Mouse (Mus musculus) cerebellum, adult 2 months (tissue): ENCODE measurements at regions not wholly inside any gene's neighbourhood (a gene's known extent, or its start where the extent isn't known, plus 50 kb on each side); places are given as distances from the start of the nearest gene placed in this dataset.

Experiments
- DNase-seq, 2 experiments: peaks; one replicate each; pipeline ENCODE4 v3.0.0; 2021
- H3K27ac ChIP-seq: fragments of 200-500 bp; 2 replicates; pipeline ENCODE4 v1.5.1; 2012; ENCODE audit warnings: low read length, control low read depth, inconsistent platforms; ENCODE audit not compliant: insufficient read depth
- H3K27me3 ChIP-seq: fragments of 200-500 bp; 2 replicates; pipeline ENCODE4 v1.6.1; 2012; ENCODE audit warnings: inconsistent platforms, mild to moderate bottlenecking, low read length, moderate library complexity; ENCODE audit not compliant: control insufficient read depth, insufficient read depth
- H3K4me1 ChIP-seq: fragments of 200-500 bp; 2 replicates; pipeline ENCODE4 v1.6.1; 2011; ENCODE audit warnings: low read length; ENCODE audit not compliant: control insufficient read depth, insufficient read depth
- H3K4me3 ChIP-seq: fragments of 200-500 bp; replicated peaks from 2 replicates; pipeline ENCODE3; 2011; ENCODE audit warnings: mild to moderate bottlenecking, low read depth, low read length, control low read depth; ENCODE audit not compliant: insufficient read depth
- CTCF ChIP-seq: fragments of 200-500 bp; IDR thresholded peaks from 2 replicates; pipeline ENCODE4 v1.5.1; 2011; ENCODE audit warnings: low read depth, mild to moderate bottlenecking, control low read depth, low read length, moderate library complexity, borderline replicate concordance; ENCODE audit not compliant: insufficient read depth
- POLR2A ChIP-seq: fragments of 200-500 bp; IDR thresholded peaks from 2 replicates; pipeline ENCODE4 v1.6.1; 2011; ENCODE audit warnings: low read length, control low read depth, borderline replicate concordance; ENCODE audit not compliant: insufficient read depth
- WGBS: fragments of 180-500 bp; shearing (Covaris S2); methylation state at CpG from one replicate; pipeline ENCODE4 v1.1.7; 2018; 5-methylcytosine and 5-hydroxymethylcytosine counted together

DNA sequence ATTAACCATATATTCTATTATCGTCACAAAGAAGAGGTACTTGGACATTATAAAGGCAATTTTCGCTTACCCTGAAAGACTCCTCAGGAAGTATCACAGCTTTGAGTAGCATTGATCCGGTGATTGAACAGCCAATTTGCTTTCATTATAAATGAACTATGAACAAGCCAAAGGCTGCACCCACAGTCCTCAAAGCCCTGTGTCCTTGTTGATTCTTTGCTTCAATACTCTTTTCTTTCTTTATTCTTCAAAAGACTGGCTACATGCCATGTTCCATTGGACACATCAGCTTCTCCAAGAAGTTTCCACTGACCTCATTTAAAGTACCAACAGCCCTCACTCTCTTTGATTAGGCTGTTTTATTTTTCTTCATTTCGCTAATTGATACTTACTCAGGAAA, 144.1 kb upstream of the Grm3 start:
- no peak for DNase-seq
- TF ChIP-seq POLR2A (no peak), CTCF (no peak)

DNA sequence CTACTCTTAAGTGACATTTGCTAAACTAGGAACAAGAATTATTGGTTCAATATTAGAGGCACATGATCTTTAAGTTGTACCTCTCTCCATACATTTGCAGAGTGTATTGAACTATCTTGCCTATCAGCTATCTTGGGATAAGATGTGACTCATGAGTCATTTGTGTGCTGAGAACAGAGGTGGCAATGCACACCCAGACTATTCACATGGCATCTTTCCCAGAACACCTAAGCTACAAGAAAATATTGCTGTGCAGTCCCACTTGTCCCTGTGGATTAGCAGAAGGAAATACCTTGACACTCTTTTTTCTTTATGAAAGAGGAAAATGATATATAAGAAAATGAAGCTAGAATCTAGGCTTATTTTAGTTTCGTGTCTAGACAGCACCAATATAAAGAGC, 104.8 kb upstream of the Grm3 start:
- no peaks in the 10 kb centered on the region for H3K4me1 ChIP-seq
- no peak overlapping the region for H3K27ac ChIP-seq
- no peak overlapping the region for H3K4me3 ChIP-seq
- TF ChIP-seq POLR2A (no peak), CTCF (no peak)
- DNase-seq, result no peak
- no peaks in the 10 kb centered on the region for H3K27me3 ChIP-seq
- WGBS, result 82% methylated on average over 1 of the region's 1 CpGs

More for the DNA sequence above, 144.1 kb upstream of the Grm3 start:
- Histone ChIP-seq H3K27ac (no peak overlapping the region), H3K4me3 (no peak overlapping the region), H3K4me1 (no peaks in the 10 kb centered on the region), H3K27me3 (no peaks in the 10 kb centered on the region)
- WGBS, result 62% methylated on average over 4 of the region's 4 CpGs

- TF ChIP-seq POLR2A (no peak), CTCF (no peak)
- H3K27ac ChIP-seq, result no peak overlapping the region
Measured at GRCm38 (mm10) chr5:9801707-9802106, 76.7 kb upstream of the Grm3 start.

DNA sequence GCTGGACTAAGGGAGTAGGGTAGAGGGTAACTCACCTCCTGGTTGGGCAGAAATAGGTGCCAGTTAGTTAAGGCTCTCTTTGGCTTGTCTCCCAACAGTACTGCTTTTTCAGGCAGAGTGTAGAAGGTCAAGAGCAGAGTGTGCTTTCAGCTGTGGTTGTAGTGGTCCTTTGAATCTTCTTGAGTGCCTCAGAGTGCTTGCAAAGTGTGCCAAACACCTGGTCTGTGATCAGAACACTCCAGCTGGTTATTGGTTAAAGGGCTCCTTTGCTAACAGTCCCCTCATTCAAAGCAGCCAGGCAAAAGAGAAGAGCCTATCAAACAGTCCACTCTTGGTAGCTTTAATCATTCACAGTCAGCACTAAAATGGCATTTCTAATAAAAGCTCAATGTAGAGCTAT, 56.1 kb upstream of the Grm3 start:
- Histone ChIP-seq H3K27ac (no peak overlapping the region), H3K4me1 (no peaks in the 10 kb centered on the region), H3K27me3 (no peaks in the 10 kb centered on the region), H3K4me3 (no peak overlapping the region)
- TF ChIP-seq POLR2A (no peak), CTCF (no peak)
- no peak for DNase-seq

More at GRCm38 (mm10) chr5:9801707-9802106, 76.7 kb upstream of the Grm3 start:
- no peak for DNase-seq
- Histone ChIP-seq H3K4me3 (no peak overlapping the region), H3K27me3 (no peaks in the 10 kb centered on the region), H3K4me1 (no peaks in the 10 kb centered on the region)
